23 mouse cellular contexts compared by ENCODE assay signal in the genomic region with DNA sequence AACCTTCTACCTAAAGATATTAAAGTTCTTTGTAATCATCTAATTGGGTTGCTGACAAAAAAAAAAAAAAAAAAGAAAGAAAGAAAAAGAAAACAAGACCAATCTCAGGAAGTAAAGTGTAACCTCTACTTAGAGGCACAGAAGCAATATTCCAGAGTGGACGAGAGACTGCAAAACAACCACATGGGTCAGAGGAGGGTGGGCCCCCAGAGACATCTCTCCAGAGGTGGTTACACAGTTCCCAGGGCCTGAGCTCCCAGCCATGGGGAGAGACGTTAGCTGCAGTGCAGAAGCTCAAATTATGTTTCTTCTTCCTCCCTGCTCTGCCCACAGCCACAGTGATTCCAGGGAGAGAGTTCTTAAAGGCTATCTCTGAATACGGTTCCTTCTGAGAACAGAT.
"Had no signal": no experiment of that assay in that cellular context is flagged by ENCODE, and none has a peak within 500 bp of the region (broad histone marks: within the 10 kb centered on the region; RNA-seq: fewer than 3 reads in every experiment).

No protein-coding gene starts in this region.

- H3K27ac ChIP-seq: kidney, postnatal 0 days; limb, embryonic 10.5 days; limb, embryonic 13.5 days; liver, embryonic 12.5 days; liver, embryonic 15.5 days; lung, embryonic 15.5 days; midbrain, embryonic 10.5 days; neural tube, embryonic 13.5 days; stomach, embryonic 15.5 days had no signal

- H3K9ac ChIP-seq: limb, embryonic 13.5 days; liver, embryonic 12.5 days; liver, embryonic 15.5 days; lung, embryonic 15.5 days; neural tube, embryonic 13.5 days; stomach, embryonic 15.5 days had no signal

- H3K4me3 ChIP-seq: layer of hippocampus, adult 2 months; limb, embryonic 10.5 days; limb, embryonic 13.5 days; liver, embryonic 12.5 days; liver, embryonic 15.5 days; lung, embryonic 15.5 days; megakaryocyte, embryonic 14.5 days; midbrain, embryonic 10.5 days; myocyte; neural tube, embryonic 13.5 days; stomach, embryonic 15.5 days had no signal

- H3K9me3 ChIP-seq: limb, embryonic 10.5 days; limb, embryonic 13.5 days; liver, embryonic 12.5 days; liver, embryonic 15.5 days; lung, embryonic 15.5 days; megakaryocyte, embryonic 14.5 days; midbrain, embryonic 10.5 days; neural tube, embryonic 13.5 days; stomach, embryonic 15.5 days had no signal

- H3K27me3 ChIP-seq: limb, embryonic 13.5 days; liver, embryonic 12.5 days; liver, embryonic 15.5 days; lung, embryonic 15.5 days; megakaryocyte, embryonic 14.5 days; neural tube, embryonic 13.5 days; stomach, embryonic 15.5 days had no signal

- H3K36me3 ChIP-seq: limb, embryonic 10.5 days; limb, embryonic 13.5 days; liver, embryonic 12.5 days; liver, embryonic 15.5 days; lung, embryonic 15.5 days; midbrain, embryonic 10.5 days; neural tube, embryonic 13.5 days; stomach, embryonic 15.5 days had no signal

- DNase-seq: kidney, adult 2 months; kidney, postnatal 25 days; layer of hippocampus, adult 9-11 months; liver; lung, adult 18-20 months; lung, postnatal 10 days; lung, postnatal 36 days; retina, postnatal 1 day; right cerebral cortex, postnatal 25 days; spleen, adult 18-20 months; thymus, postnatal 25 days had no signal

- H3K4me2 ChIP-seq: limb, embryonic 13.5 days; liver, embryonic 12.5 days; liver, embryonic 15.5 days; lung, embryonic 15.5 days; neural tube, embryonic 13.5 days; stomach, embryonic 15.5 days had no signal

- ATAC-seq: liver, embryonic 12.5 days had no signal

- H3K4me1 ChIP-seq: limb, embryonic 10.5 days; limb, embryonic 13.5 days; liver, embryonic 12.5 days; liver, embryonic 15.5 days; lung, embryonic 15.5 days; neural tube, embryonic 13.5 days; stomach, embryonic 15.5 days had no signal
